Mouse (Mus musculus): ENCODE measurements around the gene Psmc3.

The Psmc3 gene

GRCm38 (mm10) chr2:91053181-91053933 is 452 bp upstream of the Psmc3 start:
- no peak for DNase-seq

- DNase-seq: no peak
Measured at GRCm38 (mm10) chr2:91058435-91058834, 4.6 kb downstream of the Psmc3 start.

GRCm38 (mm10) chr2:91059376-91059775 is 5.6 kb downstream of the Psmc3 start:
- no peak for DNase-seq

- peak; percentile 25 to 54 for DNase-seq
Measured at GRCm38 (mm10) chr2:91060544-91061355, 6.9 kb downstream of the Psmc3 start.

- DNase-seq: no peak
Measured at GRCm38 (mm10) chr2:91061849-91062481, 8.2 kb downstream of the Psmc3 start.

GRCm38 (mm10) chr2:91062779-91063606 is 9.2 kb downstream of the Psmc3 start:
- no peak for DNase-seq

- no peak for DNase-seq
Measured at GRCm38 (mm10) chr2:91064211-91064610, 10.4 kb downstream of the Psmc3 start.

- peak in 1 of 2 experiments; percentile 68 for DNase-seq
Measured at GRCm38 (mm10) chr2:91065544-91065943, 11.7 kb downstream of the Psmc3 start.

- peak; percentile 59 to 77 for DNase-seq
Measured at GRCm38 (mm10) chr2:91066455-91066854, 12.6 kb downstream of the Psmc3 start.

- DNase-seq: no peak
Measured at GRCm38 (mm10) chr2:91068162-91068871, 14.5 kb downstream of the Psmc3 start.

- DNase-seq: no peak
Measured at GRCm38 (mm10) chr2:91068872-91069165, 15.0 kb downstream of the Psmc3 start.

GRCm38 (mm10) chr2:91069306-91070000 is 15.6 kb downstream of the Psmc3 start:
- peak in 1 of 2 experiments; percentile 34 for DNase-seq

GRCm38 (mm10) chr2:91070076-91070800 is 16.4 kb downstream of the Psmc3 start, which contains the start of gene Slc39a13:
TSS of gene Slc39a13 (minus strand) at chr2:91070417.
- DNase-seq: peak; percentile 95 to 98

- peak in 1 of 2 experiments; percentile 27 for DNase-seq
Measured at GRCm38 (mm10) chr2:91071059-91071458, 17.2 kb downstream of the Psmc3 start.

GRCm38 (mm10) chr2:91072092-91072491 is 18.3 kb downstream of the Psmc3 start:
- no peak for DNase-seq

GRCm38 (mm10) chr2:91077957-91078313 is 24.1 kb downstream of the Psmc3 start:
- DNase-seq: no peak

GRCm38 (mm10) chr2:91078314-91079025 is 24.7 kb downstream of the Psmc3 start:
- DNase-seq: no peak

- DNase-seq: no peak
Measured at GRCm38 (mm10) chr2:91079026-91079384, 25.2 kb downstream of the Psmc3 start.

- no peak for DNase-seq
Measured at GRCm38 (mm10) chr2:91080784-91081513, 27.1 kb downstream of the Psmc3 start.

All from cerebellum, postnatal 25 days (tissue).